Mouse (Mus musculus) retina, embryonic 14.5 days (tissue): ENCODE data around the gene Ncoa6.

Experiments used
- DNase-seq: peaks from one replicate; pipeline ENCODE4 v3.0.0-alpha.2; 2015; ENCODE audit warnings: low spot score

Ncoa6 gene

GRCm38 (mm10) chr2:155436445-155436844 is 37.2 kb downstream of the Ncoa6 start:
- peak; percentile 5 for DNase-seq

- DNase-seq: no peak
These were observed 52.8 kb downstream of the Ncoa6 start for GRCm38 (mm10) chr2:155420911-155421310.

- DNase-seq: no peak
These were observed 69.1 kb downstream of the Ncoa6 start for GRCm38 (mm10) chr2:155404635-155405034.

- DNase-seq: no peak
These were observed 71.8 kb downstream of the Ncoa6 start for GRCm38 (mm10) chr2:155401926-155402325.

- DNase-seq: no peak
These were observed 73.4 kb downstream of the Ncoa6 start for GRCm38 (mm10) chr2:155400276-155400675.

- DNase-seq: no peak
These were observed 79.1 kb downstream of the Ncoa6 start for GRCm38 (mm10) chr2:155394586-155394985.

GRCm38 (mm10) chr2:155388573-155388972 is 85.1 kb downstream of the Ncoa6 start:
- DNase-seq: no peak

- DNase-seq: no peak
These were observed 86.6 kb downstream of the Ncoa6 start for GRCm38 (mm10) chr2:155387052-155387451.

- DNase-seq: no peak
These were observed 87.2 kb downstream of the Ncoa6 start for GRCm38 (mm10) chr2:155386534-155386899.

GRCm38 (mm10) chr2:155385731-155386533 is 87.8 kb downstream of the Ncoa6 start:
- no peak for DNase-seq

- peak; percentile 89 for DNase-seq
These were observed 88.6 kb downstream of the Ncoa6 start for GRCm38 (mm10) chr2:155385090-155385489.

- no peak for DNase-seq
These were observed 90.8 kb downstream of the Ncoa6 start for GRCm38 (mm10) chr2:155382791-155383438.

GRCm38 (mm10) chr2:155382332-155382700 is 91.4 kb downstream of the Ncoa6 start:
- no peak for DNase-seq

GRCm38 (mm10) chr2:155381643-155382331 is 91.9 kb downstream of the Ncoa6 start:
- DNase-seq: peak; percentile 98

- no peak for DNase-seq
These were observed 92.6 kb downstream of the Ncoa6 start for GRCm38 (mm10) chr2:155381060-155381437.

- no peak for DNase-seq
These were observed 93.2 kb downstream of the Ncoa6 start, which contains the start of gene Trp53inp2 for GRCm38 (mm10) chr2:155380261-155381059. TSS of gene Trp53inp2 (plus strand) at chr2:155381059.

GRCm38 (mm10) chr2:155376191-155376590 is 97.5 kb downstream of the Ncoa6 start:
- DNase-seq: no peak

- no peak for DNase-seq
These were observed 99.2 kb downstream of the Ncoa6 start for GRCm38 (mm10) chr2:155374521-155374920.

- DNase-seq: no peak
These were observed 99.8 kb downstream of the Ncoa6 start for GRCm38 (mm10) chr2:155373886-155374285.

- DNase-seq: no peak
These were observed 100.4 kb downstream of the Ncoa6 start for GRCm38 (mm10) chr2:155373302-155373701.

GRCm38 (mm10) chr2:155372451-155372850 is 101.2 kb downstream of the Ncoa6 start:
- DNase-seq: no peak

- DNase-seq: no peak
These were observed 104.3 kb downstream of the Ncoa6 start for GRCm38 (mm10) chr2:155369333-155369883.
